Mouse (Mus musculus): ENCODE data around the gene Ccdc69.
"Not testable (repeated sequence)": the region's sequence is repeated elsewhere in the genome, so short reads cannot be mapped to it uniquely, and the experiment has no call there.

The Ccdc69 gene

DNA sequence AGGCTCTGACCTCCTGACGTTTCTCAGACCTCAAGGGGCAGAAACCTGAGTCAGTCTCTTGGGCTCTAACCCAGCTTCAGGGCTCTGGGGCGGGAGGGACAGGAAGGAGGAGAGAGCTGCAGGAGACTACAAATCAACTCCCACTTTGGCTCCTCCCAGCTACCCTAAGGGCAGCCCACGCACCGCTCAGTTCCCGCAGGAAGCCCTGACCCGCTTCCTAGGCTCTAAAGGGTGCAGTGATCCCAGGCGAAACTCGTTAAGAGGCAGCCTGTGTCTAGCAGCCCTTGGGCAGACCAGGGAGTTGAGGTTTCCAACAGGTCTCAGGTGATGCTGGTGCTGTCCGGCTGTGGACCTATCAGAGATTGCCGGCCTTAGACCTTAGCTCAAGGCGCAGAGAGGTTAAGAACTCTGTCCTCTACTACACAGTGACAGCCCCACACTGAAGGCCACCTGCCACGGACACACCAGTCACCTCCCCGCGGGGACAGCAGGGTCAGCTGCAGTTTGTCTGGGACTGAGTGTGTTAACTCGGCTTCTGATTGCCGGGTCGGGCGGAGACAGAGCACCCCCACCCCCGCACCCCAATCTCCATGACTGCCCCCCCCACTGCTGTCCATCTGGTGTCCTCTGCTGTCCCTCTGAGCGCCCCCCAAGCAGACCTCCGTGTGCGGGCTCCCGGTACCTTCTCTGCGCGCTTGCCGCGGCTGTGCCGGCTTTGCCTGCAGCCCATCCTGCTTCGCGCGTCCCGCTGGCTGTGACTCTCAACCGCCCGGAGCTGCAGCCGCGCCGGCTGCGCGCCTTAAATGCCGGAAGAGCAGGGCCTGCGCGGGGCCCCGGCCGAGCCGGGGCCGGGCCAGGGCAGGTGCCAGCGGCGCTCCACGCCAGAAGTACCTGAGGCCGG lies at the start of gene Ccdc69:
Ccdc69 (minus strand) TSS at position 801 of the 901 bp plus-strand sequence.
- in situ Hi-C loops (cut with MboI, MseI) = no loop called here

DNA sequence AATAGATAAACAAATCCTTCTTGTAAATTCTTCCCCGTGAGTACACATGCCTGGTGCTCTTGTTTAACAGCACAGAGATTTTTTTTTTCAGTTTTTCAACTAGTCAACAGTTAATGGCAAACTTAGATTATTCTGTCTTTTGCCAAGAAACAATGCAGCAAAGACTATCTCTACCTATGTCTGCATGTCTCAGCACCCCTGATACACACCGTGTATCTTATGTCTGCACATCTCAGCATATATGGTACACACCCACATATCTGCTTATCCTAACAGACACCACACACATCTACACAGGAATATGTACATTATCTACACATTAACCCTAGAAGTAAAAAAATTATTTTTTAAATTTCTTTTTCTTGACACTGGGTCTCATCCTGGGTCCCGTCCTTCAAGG lies 48.7 kb upstream of the Ccdc69 start:
- in situ Hi-C loops (cut with MboI, MseI) = no loop called here

DNA sequence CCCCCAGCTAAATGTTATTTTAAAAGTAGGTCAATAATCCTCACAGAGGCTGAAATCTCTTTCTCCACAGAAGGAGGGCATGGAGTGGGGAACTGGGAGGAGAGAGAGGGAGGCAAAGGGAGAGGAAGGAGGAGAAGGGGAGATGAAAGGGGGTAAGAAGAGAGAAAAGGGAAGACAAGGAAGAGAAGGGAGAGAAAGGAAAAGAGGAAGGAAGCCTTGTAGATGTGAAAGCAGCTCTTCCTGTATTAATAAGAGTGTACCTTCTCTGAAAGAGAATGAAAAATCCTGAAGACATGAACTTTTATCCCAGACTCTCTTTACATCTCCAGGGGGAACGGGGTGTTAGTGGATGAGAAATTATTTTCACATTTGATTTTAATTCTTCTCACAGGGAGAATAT lies 43.5 kb upstream of the Ccdc69 start:
- in situ Hi-C loops (cut with MboI, MseI) = no loop called here

DNA sequence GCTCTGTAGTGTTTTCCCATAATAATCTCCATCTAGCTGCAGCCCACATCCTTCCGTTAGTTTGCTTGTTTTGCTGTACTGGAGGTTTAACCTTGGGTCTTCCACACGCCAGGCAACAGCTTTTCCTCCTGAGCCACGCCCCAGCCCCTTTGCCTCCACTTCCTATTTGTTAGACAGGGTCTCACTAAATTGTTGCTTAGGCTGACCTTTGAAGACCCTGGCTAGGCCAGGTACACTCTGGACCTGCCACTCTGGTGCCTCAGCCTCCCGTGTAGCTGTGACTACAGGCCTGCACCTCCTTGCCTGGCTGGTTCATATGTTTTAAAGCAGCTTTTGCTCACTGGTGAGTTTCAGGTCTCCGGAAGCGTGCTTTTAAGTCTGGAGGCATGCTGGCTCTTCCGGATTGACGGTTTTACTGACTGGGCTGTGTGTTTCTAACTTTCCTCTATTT lies 42.9 kb upstream of the Ccdc69 start:
- in situ Hi-C loops (cut with MboI, MseI) = no loop called here

DNA sequence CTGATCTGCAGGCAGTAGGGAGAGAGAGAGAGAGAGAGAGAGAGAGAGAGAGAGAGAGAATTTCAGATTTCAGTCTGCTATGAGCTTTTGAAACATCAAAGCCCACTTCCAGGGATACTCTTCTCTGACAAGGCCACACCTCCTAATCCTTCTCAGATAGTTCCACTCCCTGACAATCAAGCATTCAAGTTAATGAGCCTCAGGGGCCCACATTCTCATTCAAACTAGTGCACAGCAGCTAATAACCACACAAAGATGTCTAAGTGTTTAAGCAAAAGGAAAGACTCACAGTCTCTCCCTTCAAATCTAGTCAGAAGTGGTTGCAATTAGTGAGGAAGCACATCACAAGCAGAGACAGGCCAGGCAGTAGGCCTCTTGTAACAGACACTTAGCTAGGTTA lies 42.3 kb upstream of the Ccdc69 start:
- in situ Hi-C loops (cut with MboI, MseI) = no loop called here

DNA sequence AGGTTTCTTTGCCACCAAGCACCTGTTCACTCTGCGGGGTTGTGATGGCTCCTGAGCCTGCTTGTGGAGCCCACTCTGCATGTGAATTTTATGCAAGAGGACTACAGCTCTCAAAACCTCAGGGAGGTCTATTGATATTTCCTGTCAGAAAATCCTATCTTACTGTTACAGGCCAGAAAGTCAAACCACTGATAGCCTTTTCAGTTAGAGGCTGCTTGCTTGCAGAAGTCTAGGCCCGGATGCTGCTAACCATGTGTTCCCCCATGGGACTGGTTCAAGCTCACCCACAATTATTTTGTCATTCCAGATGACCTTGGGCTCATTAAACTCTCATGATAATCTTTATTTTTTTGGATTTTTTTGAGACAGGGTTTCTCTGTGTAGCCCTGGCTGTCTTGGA lies 39.1 kb upstream of the Ccdc69 start:
- in situ Hi-C loops (cut with MboI, MseI) = no loop called here

DNA sequence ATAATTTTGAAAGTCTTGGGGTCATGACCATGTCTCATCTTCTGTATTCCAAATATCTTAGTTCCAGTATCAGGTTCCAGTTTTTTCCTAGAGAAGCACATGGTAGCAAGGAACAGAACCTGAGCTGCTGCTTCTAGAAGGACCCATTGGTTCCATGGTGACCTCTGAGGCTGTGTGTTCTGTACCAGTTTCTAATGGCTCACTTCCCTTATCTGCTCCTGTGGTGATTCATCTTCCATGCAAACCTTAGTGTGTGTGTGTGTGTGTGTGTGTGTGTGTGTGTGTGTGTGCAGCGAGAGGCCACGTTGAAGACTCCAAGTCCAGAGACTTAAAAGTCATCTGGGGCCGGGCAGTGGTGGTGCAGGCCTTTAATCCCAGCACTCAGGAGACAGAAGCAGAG lies 38.1 kb upstream of the Ccdc69 start:
- in situ Hi-C loops (cut with MboI, MseI) = no loop called here

DNA sequence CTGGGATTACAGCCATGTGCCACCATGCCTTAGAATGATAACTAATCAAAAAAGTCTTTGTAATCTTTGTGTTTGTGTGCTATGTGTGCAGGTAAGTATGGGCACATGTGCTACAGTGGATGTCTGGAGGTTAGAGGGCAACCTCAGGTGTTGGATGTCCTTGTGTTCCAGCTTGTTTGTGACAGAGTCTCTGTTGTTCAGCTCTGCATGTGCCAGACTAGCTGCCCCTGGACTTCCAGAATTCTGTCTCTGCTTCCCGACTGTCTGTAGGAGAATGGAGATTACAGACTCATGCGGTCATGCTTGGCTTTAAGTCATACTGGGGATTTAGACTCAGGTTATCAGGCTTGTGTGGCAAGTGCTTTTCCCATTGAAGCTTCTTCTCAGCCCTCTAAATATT lies 36.4 kb upstream of the Ccdc69 start:
- in situ Hi-C loops (cut with MboI, MseI) = no loop called here

DNA sequence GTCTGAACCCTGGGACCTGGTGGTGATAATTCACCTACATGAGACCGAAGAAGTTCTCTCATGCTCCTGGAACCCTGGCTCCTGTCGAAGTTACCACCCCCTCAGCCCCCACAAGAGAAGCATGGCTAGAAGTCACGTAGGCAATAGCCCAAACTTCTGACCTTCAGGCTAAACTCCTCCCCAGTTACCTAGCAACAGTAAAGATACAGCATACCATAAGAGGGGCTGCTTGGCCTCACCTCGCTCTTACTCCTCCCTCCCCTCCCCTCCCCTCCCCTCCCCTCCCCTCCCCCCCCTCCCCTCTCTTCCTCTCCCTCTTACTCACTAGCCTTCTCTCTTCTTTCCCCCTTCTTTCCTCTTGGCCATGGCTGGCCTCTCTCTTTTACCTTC lies 35.9 kb upstream of the Ccdc69 start:
- in situ Hi-C loops (cut with MboI, MseI) = not testable (repeated sequence)

DNA sequence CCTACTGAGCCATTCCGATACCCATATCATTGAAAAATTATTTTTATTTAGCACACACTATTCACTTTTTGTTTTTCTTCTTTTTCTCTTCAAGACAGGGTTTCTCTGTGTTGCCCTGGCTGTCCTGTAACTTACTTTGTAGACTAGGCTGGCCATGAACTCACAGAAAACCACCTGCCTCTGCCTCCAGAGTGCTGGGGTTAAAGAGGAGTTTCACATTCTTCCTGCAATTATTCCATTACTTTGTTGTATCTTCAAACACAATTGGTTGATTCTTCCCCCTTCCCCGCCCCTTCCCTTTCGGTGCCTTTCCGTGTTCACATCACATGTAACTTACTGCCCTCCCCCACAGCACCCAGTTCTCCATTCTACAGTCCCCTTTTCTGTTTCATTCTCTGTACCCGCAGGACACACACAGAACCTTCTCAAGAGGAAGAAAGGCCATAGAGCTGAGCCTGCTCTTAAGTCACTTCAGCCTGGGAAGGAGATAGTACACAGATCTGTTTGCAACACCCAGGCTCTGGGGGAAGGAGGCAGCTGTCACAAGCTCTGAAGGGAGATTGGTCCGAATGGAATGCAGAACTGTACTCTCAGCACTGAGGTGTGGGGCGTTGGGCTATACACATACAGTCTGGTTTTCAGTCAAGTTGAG lies 35.4 kb upstream of the Ccdc69 start:
- in situ Hi-C loops (cut with MboI, MseI) = no loop called here

DNA sequence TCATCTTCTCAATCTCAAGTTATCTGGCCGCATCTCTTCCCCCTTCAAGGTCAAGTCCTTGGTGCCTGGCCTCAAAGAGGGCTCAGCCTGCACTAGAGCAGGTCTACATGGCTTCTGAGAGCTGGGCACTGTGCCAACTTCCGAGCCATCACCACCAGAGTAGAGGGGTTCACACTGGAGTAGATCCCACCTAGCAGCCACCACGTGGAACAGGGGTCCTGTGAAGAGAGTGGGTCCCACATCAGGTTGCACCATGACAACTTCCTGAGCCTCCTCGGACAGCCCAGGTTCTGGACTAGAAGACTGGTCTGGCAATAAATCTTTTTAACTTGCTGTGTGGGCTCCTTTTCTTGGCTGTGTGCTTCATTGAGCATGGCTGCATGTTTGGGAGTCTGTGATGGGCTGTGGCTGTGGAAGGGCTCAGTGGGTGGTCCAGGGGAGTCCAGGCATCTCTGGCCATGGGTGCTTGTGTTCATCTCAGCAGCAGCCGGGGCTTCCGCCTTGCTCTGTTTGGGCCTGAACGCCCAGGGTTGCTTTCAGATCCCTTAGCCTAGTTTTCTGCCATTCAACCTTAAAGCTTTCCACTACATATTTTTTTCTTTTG lies 32.7 kb upstream of the Ccdc69 start:
- in situ Hi-C loops (cut with MboI, MseI) = no loop called here

DNA sequence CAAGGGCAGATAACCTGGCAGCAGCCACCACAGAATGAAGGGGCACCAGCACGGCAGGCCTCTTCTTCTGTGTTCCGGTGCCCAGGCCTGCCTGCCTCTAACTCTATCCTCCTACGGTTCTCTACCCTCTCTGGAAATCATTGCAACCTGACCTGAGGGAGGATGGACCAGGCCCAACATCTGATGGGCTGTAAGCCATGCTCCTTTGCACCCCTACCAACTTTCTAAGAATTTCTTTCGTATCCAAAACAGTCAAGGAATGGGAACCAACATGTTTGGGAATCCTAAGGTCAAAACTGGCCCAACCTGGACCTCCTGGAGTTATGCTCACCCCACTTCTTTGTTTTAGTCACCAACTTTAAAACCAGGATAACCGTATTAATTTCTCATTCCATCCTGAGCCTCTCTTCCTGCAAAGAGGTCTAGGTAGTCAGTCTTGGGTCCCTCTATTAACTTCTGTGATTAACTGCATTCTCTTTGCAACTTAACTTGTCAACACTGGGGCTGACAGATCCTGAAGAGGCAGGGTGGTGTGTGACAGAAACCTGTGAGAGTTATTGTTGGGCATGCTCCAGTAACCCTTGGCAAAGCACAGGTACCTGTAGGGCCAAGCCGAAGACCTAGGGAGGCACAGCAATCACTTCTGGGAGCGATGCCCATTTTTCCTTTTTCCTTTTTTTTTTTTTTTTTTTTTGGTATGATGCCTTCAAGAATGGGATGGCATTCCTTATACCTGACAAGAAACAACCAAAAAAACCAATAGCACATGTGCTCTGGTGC lies 31.8 kb upstream of the Ccdc69 start:
- in situ Hi-C loops (cut with MboI, MseI) = no loop called here

DNA sequence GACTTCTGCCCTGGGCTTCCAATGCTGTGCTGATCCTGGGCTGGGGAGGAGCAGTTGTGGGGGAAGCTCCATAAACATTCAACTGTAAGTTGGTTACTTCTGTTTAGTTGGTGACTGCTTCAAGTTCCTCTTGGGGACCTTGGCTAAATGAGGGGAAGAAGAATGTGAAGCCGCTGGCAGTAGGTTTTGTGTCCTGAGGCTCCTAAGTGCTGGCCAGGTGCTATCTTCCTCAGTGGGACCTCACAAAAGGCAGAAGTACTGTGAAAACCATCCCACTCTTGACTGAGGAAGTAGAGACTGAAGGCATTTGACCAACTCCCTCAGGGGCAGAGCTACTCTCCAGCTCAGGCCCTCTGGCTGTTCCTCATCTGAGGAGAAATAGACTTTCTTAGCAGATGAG lies 28.7 kb upstream of the Ccdc69 start:
- in situ Hi-C loops (cut with MboI, MseI) = no loop called here

DNA sequence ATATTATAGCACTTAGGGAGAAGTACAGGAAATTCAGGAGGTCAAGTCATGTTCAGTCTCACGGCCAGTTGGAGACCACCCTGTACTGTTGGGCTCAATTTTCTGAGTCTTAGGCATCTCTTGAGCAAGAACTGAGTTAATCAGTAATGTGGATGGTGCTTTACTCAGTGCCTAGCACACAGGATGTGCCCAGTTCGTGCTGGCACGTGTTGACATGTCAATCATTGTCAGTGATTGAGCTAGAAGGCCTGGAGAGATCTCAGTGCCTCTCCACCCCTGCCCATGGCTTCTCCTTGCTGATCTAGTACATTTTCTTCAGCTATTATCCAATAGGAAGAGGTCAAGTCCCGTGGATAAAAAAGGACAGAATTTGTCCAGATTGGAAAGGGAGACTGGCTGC lies 27.5 kb upstream of the Ccdc69 start:
- in situ Hi-C loops (cut with MboI, MseI) = no loop called here

DNA sequence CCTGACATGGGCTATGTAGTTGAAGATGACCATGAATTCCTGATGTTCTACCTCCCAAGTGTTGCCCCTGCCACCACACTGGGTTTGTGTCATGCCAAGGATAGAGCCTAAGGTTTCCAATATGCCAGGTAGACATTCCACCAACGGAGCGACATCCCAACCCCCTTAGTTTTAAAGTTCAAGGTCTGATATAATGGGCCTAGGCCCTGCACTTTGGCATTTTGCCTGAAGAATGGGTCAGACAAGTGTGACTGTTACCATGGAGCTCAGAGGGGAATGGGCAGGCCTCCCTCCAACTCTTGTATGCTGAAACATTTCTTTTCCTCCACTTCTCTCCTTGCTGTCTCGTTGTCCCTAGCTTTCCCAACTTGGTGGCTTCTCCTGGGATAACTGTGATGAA lies 25.3 kb upstream of the Ccdc69 start:
- in situ Hi-C loops (cut with MboI, MseI) = loop anchor here in 1 of 2 experiments (5.0 kb wide), 1 partner anchor 54 kb away; no protein-coding TSS in a partner anchor

DNA sequence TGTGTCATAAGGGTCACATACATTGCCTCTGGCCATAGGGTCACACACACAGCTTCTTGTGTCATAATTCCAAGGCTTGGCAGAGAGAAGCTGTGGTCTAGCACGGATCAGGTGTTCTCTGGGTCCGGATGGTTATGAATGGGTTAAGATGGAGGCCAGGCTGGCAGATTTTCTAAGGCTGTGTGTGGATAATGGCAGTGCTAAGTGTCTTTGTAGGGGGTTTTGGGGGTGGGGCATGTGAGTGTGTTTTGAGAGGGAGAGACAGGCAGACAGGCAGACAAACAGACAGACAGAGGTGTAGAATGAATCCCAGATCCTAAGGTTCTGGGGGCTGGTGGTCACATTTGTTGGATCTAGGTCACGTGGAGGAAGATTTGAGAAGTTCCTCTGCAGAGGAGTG lies 24.1 kb upstream of the Ccdc69 start:
- in situ Hi-C loops (cut with MboI, MseI) = loop anchor here in 1 of 2 experiments (5.0 kb wide), 1 partner anchor 55 kb away; no protein-coding TSS in a partner anchor

DNA sequence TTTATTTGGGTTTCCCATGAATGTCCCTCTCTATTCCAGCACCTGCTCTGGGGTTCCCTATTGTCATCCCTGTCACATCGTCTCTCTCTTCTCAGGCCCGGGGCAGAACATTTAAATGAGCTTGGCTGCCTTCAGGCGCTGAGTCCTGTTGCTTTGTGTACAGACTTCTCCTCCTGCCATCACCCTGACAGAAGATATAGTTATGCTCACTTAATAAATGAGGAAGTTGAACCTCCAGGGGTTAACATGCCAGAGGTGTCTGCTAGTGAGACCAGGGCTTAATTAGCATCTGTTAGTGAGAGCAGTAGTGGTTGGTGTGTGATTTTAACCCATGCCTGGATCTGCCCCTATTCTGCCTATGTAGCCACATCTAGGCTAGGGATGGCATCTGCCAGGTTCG lies 21.9 kb upstream of the Ccdc69 start:
- in situ Hi-C loops (cut with MboI, MseI) = loop anchor here in 1 of 2 experiments (5.0 kb wide), 1 partner anchor 57 kb away; no protein-coding TSS in a partner anchor

DNA sequence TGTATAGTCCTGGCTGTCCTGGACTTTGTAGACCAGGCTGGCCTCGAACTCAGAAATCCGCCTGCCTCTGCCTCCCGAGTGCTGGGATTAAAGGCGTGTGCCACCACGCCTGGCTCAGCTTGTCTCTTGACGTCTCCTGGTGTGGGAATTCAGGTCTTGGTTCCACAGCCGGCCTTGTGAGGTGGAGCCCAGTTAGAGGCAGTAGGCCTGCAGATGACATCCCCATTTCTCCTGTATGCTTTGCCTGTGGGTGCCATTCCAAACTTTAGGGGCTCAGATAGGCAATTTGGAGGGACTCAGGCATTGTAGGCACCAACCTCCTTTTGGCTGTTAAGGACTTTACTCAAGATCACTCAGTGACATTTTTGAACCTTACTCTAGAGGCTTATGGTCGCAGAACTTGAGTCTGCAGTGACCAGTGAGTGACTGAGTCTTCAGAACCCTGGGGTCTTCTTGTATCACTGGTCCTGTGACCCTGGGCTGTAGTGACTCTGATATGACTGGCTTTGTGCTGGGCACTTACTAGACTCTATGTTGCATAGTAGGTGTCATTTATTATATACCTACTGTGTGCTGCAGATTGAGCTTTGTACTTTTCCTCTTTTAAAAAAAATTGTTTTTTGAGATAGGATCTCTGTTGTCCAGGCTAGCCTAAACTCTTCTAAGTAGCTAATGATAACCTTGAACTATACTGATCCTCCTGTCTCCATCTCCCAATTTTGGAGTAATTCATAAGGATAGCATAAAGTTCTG lies 21.3 kb upstream of the Ccdc69 start:
- in situ Hi-C loops (cut with MboI, MseI) = no loop called here

DNA sequence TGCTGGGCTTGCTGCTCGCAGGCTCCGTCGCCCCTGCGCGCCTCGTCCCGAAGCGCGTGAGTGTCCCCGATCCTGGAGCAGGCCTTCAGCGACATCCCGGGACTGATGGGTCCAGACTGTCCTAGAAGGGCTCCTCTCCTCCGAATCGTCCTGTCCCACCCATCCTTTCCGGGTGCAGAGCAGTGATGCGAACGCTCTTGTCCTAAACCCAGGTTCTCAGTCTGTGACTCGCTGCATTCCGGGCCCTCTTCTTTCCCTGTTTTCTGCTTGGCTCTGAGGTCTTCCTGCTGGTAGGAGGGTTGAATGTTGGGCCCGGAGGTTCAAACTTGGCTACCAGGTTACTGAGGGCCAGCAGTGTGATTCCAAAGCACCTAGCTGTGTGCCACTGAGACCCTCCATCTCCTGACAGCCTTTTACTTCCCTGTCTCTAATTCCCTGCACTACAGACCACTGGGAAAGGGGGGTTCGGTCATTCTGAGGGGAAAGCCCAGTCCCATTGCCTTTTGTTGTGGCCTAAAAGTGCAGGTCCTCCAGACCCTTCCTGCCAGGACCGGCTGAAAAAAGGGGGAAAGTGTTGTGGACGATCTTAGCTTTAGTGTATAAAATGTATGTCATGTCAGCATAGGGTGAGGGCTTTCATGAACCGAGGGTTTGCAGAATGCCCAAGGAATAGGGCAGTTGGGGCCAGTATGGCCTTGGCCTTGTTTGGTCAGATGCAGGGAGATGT lies 20.4 kb upstream of the Ccdc69 start:
- in situ Hi-C loops (cut with MboI, MseI) = no loop called here
